Mouse (Mus musculus): ENCODE results near the gene 4930470P17Rik.

DNA sequence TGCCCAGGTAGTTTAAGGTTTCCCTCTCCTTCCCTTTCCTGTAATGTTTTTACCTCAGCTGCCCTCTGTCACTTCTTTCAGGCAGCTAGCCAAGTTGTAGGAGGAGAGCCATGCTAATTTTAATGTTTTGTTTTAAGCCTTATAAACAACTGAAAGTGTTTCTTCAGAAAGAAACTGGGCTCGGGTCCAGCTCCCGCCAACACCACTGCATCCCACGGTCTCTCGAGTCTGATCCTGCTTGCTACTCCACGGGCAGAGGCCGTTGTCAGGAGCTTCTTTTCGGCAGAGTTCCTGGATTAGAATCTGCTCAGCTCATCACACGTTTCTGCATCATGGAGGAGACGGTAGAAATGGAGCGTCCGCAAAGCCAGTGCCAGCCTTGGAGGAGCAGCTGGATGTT, 46.7 kb upstream of the 4930470P17Rik start:
- TF ChIP-seq CTCF (IDR thresholded peaks at IDR 0.05; ENCODE audit: borderline replicate concordance, insufficient read depth, low read length) (no peak), POLR2A (IDR thresholded peaks at IDR 0.05; ENCODE audit: low read depth, low read length) (no peak)

Data from embryonic fibroblast, embryonic 13.5 days (primary cell).